Mouse (Mus musculus) heart, adult 9 months (tissue): ENCODE results near the gene Galnt6.

ENCODE experiments used
- DNase-seq, 2 experiments: peaks; one replicate each; pipeline ENCODE4 v3.0.0; 2022; ENCODE audit warnings: low spot score in 2 of 2

Gene Galnt6

GRCm38 (mm10) chr15:100683041-100683440 is 46.1 kb downstream of the Galnt6 start:
- peak; percentile 19 to 68 for DNase-seq

- no peak for DNase-seq
These were observed 47.4 kb downstream of the Galnt6 start for GRCm38 (mm10) chr15:100681770-100682169.

GRCm38 (mm10) chr15:100680381-100680780 is 48.8 kb downstream of the Galnt6 start:
- no peak for DNase-seq

GRCm38 (mm10) chr15:100679005-100679404 is 50.2 kb downstream of the Galnt6 start:
- no peak for DNase-seq

- no peak for DNase-seq
These were observed 50.6 kb downstream of the Galnt6 start for GRCm38 (mm10) chr15:100678581-100678980.

- no peak for DNase-seq
These were observed 51.5 kb downstream of the Galnt6 start for GRCm38 (mm10) chr15:100677675-100678074.

- no peak for DNase-seq
These were observed 52.7 kb downstream of the Galnt6 start for GRCm38 (mm10) chr15:100676521-100676920.

GRCm38 (mm10) chr15:100675486-100675885 is 53.7 kb downstream of the Galnt6 start:
- no peak for DNase-seq

- DNase-seq: no peak
These were observed 54.6 kb downstream of the Galnt6 start for GRCm38 (mm10) chr15:100674566-100674965.

- DNase-seq: peak; percentile 16 to 46
These were observed 55.4 kb downstream of the Galnt6 start for GRCm38 (mm10) chr15:100673585-100674391.

GRCm38 (mm10) chr15:100670833-100671232 is 58.3 kb downstream of the Galnt6 start:
- DNase-seq: no peak

- DNase-seq: no peak
These were observed 59.2 kb downstream of the Galnt6 start for GRCm38 (mm10) chr15:100670004-100670403.

GRCm38 (mm10) chr15:100669337-100669736 is 59.8 kb downstream of the Galnt6 start, which contains the start of gene Bin2:
Gene Bin2 (minus strand): TSS chr15:100669553.
- peak; percentile 33 to 49 for DNase-seq

GRCm38 (mm10) chr15:100667871-100668545 is 61.2 kb downstream of the Galnt6 start:
- no peak for DNase-seq

GRCm38 (mm10) chr15:100667420-100667819 is 61.8 kb downstream of the Galnt6 start:
- DNase-seq: no peak

GRCm38 (mm10) chr15:100666851-100667250 is 62.3 kb downstream of the Galnt6 start:
- DNase-seq: no peak

- DNase-seq: no peak
These were observed 62.9 kb downstream of the Galnt6 start for GRCm38 (mm10) chr15:100666219-100666696.

- DNase-seq: no peak
These were observed 63.6 kb downstream of the Galnt6 start for GRCm38 (mm10) chr15:100665411-100666218.

GRCm38 (mm10) chr15:100664813-100665274 is 64.3 kb downstream of the Galnt6 start:
- no peak for DNase-seq

- no peak for DNase-seq
These were observed 68.4 kb downstream of the Galnt6 start for GRCm38 (mm10) chr15:100660805-100661204.

- no peak for DNase-seq
These were observed 68.9 kb downstream of the Galnt6 start for GRCm38 (mm10) chr15:100660306-100660705.

GRCm38 (mm10) chr15:100655201-100655600 is 74.0 kb downstream of the Galnt6 start:
- no peak for DNase-seq
